Mouse (Mus musculus): ENCODE measurements around the gene Hoxb2.

The Hoxb2 gene

DNA sequence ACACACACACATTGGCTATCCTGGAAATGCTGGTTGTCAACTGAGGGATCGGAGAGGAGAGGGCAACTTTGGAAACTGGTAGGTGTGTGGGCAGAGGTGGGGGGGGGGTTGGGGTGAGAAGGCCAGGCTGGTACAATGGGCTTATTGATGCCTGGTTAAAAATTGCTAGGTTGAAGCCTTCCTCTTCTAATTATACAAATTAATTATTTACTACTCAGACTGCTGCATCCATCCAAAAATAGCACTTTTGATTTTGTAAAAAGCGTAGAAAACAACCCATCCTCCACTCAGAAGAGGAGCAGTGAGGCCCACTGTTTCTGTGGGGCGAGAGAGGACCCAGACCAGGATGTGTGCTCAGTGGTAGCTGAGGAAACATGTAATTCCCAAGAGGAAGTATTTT lies 15.3 kb upstream of the Hoxb2 start:
- DNase-seq (ENCODE audit: low spot score in 2 of 2), result no peak

GRCm38 (mm10) chr11:96336597-96336996 lies 13.7 kb upstream of the Hoxb2 start:
- no peak for DNase-seq (ENCODE audit: low spot score in 2 of 2)

DNA sequence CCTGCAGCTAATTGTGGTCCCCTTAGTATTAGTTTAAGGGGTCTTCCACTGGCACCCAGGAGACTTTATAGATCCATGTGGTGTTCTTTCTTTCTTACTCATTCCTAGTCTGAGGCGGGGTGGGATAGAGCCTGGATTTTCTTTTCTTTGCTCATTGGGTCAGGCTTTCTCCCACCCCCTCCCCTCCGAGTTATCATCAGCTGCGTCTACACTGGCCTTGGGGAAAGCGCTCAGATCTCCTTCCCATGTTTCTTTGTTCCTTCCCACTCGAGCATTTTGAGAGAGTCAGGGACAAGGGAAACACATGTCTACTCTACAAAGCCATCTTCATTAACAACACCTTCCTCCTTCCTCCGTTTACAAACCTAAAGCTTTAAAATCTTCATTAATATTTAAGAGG lies 13.3 kb upstream of the Hoxb2 start:
- DNase-seq (ENCODE audit: low spot score in 2 of 2), result no peak

DNA sequence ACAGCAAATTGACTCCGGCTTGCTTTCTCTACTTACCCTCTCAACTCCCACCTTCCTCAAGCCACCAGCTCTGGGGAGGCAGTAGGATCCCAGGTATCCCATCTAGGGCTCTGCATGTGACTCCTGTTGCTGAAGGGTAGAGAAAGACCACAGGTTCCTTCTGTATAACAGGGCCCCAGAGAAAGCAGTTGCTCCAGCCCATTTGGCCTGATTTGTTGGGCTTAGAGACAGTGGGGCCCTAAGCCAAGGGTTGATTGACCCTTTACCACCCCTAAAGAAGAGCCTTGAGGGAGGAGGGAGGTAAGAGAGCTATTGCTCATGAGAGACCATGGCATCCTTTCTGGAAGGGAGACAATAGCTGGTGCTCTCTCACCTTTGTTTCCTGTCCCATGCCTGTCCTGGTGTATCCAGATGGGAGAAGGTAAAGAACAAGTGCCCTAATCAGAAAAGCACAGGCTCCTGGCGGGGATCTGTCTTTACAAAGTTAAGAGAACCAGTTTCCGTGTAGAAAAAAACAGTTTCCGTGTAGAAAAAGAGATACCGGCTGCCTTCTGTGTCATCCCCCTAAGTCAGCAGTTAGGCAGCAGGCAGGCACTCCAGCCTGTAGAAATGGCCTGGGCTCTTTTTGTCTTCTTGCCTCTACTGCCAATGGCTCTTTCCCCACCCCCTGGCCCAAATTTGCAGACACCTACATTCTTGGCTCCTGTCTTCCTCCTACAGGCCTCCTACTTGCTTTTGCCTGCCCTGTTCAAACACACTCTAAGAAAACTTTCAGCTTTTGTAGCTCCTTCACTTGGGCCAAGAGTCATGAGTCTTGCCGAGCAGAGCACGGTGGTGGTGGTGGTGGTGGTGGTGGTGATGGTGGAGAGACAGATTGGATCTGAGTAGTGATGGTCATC lies 11.1 kb upstream of the Hoxb2 start:
- DNase-seq (ENCODE audit: low spot score in 2 of 2), result no peak

DNA sequence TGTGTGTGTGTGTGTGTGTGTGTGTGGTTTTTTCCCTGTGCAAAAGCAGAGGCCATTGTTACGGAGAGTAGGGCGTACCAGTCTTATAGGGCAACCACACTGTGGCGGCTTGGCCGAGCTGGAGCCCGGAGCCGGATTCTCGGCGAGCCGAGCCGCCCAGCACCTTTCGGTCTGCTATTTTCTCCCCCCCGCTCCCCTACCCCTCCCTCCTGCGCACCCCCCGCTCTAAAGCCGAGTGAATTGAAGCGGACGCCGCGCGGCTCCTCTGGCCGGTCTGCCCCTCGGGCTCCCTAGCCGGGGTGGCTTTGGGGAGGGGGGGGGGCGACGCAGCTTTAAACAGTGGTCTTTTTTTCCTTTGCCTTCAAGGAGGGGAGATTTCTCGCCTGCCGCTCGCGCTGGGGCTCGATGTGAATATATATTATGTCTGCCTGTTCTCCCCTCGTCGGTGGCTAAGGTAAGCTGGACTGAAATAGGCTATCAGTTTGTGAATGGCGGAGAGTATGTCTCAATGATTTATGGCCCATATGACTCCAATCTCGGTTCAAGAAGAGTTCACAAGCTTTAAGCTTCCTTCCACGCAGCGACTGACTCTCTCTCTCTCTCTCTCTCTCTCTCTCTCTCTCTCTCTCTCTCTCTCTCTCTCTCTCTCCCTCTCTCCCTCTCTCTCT lies 9.5 kb upstream of the Hoxb2 start:
- DNase-seq (ENCODE audit: low spot score in 2 of 2), result no peak

- no peak for DNase-seq (ENCODE audit: low spot score in 2 of 2)
These were observed 8.4 kb upstream of the Hoxb2 start for GRCm38 (mm10) chr11:96341701-96342575.

GRCm38 (mm10) chr11:96342576-96342930 lies 7.8 kb upstream of the Hoxb2 start:
- no peak for DNase-seq (ENCODE audit: low spot score in 2 of 2)

GRCm38 (mm10) chr11:96343206-96343745 lies 7.0 kb upstream of the Hoxb2 start:
- DNase-seq (ENCODE audit: low spot score in 2 of 2), result no peak

DNA sequence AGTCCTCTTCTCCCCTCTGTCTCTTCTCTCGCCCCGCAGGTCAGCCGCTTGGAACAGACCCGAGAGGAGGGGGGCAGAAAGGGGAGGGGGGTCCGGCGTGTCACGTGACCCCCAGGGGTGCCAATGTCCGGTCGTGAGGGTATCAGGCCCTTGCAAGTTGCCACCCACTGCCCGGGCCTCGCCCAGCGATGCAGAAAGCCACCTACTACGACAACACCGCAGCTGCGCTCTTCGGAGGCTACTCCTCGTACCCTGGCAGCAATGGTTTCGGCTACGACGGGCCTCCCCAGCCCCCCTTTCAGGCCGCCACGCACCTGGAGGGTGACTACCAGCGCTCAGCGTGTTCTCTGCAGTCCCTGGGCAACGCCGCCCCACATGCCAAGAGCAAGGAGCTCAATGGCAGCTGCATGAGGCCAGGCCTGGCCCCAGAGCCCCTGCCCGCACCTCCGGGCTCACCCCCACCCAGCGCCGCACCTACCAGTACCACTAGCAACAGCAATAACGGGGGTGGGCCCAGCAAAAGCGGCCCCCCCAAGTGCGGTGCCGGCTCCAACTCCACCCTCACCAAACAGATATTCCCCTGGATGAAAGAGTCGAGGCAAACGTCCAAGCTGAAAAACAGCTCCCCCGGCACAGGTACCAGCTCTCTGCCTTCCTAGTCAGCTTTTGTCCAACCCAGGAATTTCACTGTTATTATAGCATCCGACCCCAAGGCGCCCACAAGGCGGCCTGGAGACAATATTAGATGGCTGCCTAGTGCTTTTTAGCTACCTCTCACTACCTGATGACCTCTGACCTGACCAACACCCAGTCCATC lies 6.1 kb upstream of the Hoxb2 start:
- DNase-seq (ENCODE audit: low spot score in 2 of 2), result no peak

DNA sequence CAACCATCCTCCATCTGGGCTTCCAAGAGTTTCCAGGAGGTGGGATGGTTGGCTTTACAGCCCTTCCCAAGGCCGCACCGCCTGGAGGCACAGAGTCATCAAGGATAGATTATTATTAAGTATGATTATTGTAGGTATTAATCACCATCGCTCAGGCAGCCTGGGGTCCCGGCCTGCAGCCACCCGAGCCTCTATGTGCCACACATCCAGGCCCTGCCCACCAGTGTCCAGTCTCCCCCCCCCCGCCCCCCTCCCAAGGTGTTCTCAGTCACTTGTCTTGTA lies 5.5 kb upstream of the Hoxb2 start:
- no peak for DNase-seq (ENCODE audit: low spot score in 2 of 2)

DNA sequence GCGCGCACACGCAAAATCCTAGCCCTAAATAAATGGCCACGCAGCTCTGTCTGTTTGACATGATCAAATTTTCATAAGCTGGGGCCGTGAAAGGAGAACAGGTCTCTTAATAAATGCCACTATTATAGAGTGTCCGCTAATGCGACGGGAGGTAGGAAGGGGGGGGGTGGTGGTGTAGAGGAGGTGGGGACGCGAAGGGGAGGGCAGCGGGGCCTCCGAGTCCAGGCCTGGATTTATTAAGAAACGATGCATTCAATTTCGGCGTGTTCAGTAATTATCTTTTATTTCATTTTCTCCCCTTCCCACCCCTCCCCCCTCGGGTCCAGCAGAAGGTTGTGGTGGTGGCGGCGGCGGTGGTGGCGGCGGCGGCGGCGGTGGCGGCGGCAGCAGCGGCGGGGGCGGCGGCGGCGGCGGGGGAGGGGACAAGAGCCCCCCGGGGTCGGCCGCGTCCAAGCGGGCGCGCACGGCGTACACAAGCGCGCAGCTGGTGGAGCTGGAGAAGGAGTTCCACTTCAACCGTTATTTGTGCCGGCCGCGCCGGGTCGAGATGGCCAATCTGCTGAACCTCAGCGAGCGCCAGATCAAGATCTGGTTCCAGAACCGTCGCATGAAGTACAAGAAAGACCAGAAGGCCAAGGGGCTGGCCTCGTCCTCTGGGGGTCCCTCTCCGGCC lies 5.0 kb upstream of the Hoxb2 start:
- DNase-seq (ENCODE audit: low spot score in 2 of 2), result no peak

DNA sequence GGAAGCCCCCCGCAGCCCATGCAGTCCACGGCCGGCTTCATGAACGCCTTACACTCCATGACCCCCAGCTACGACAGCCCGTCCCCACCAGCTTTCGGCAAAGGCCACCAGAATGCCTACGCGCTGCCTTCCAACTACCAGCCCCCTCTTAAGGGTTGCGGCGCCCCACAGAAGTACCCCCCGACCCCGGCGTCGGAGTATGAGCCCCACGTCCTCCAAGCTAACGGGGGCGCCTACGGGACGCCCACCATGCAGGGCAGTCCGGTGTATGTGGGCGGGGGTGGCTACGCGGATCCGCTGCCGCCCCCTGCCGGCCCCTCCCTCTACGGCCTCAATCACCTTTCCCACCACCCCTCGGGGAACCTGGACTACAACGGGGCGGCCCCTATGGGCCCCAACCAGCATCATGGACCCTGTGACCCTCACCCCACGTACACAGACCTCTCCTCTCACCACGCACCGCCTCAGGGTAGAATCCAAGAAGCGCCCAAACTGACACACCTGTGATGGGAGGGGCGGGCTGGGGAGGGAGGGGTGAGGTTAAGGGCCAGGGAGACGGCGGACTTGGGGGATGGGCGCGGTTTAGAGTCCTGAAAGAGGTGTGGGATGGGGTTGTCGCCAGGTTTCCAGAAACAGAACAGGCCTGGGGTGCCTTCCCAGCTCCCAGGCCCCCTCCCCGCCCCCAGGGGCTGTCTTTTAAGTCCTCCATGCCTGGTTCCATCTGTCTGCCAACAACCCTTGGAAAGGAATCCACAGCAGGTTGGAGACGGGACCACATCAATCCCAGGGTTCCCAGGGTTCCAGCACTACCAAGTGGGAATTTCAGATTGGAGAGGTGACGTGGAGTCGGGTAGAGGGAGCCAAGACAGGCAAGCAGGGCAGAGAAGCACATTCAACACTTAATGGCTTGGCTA lies 4.2 kb upstream of the Hoxb2 start:
- DNase-seq (ENCODE audit: low spot score in 2 of 2), result no peak

DNA sequence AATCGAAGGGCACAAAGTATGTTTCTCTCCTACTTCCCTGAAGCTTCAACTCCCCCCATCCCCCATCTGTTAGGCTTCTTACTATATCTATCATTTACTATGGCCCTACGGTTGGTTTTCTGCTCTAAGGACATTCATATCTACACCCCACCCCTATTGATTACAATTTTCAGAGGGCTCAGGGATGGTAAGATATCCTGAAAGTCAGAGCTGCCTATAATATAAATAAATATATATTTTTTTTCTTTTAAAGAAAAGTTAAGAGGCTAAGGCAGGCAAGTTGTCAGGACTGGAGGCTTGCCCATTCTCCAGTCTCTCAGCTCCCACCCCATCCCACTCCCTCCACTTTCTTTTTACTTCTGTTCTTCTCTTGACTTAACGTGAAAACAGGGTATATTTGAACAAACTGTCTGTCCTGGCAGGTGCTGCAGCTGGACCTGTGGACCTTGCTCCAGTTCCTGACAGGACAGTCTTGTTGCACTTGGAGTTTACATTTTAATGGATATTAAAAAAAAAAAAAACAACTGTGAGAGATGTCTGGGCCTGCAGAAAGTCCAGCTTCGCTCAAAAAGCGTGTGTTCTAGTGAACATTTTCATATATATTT lies 3.3 kb upstream of the Hoxb2 start:
- no peak for DNase-seq (ENCODE audit: low spot score in 2 of 2)

DNA sequence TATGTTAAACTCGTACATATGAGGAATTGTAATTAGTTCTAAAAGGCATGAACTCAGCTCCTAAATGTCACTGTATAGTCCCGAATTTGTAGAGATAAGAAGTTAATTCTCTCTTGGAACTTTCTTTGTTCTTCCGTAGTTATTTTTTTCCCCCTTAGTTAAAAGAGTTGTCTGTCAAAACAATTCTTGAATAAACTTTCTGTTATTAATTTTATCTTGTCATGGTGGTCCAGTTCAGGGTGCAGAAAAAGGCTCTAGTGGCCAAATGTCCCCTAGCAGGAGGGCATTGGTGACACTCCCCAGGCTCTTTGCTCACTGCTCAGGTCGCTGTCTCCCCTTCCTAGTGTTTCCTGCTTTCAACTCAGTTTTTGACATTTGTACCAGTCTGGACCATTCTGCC lies 2.6 kb upstream of the Hoxb2 start:
- no peak for DNase-seq (ENCODE audit: low spot score in 2 of 2)

DNA sequence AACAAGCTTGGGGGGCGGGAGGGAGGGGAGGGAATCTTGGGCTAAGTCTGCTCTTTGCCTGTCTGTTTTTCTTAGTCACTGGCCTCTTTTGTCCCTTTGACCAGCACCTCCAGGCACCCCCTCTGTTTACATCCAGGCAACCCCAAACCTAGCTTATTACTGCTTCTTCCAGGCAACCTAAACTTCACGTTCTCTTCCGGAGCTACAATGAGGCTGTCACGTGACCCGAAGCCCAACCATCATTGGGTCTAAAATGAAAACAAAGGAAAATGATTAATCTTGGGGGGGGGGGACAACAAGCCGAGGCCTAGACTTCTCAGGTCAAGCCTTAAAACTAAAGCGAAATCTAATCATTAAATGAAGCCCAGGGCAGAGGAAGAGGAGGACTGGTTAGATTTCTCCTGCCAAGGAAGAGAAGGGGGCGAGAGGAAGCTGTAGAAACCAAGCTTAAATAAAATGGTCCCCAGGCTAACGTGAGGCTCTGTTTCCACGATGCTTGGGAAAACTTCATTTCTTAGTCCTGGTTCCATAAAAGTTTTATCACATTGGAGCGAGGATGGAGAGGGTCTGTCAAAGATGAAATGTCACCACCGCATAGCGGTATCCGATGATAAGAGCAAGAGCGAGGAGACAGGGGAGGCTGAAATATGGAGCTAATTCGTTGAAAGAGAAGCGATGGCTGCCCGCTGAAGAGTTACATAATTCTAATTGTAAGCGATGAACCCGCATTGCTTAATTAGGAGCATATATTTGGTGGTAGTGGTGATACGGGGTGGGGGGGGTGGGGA lies 2.0 kb upstream of the Hoxb2 start:
- no peak for DNase-seq (ENCODE audit: low spot score in 2 of 2)

DNA sequence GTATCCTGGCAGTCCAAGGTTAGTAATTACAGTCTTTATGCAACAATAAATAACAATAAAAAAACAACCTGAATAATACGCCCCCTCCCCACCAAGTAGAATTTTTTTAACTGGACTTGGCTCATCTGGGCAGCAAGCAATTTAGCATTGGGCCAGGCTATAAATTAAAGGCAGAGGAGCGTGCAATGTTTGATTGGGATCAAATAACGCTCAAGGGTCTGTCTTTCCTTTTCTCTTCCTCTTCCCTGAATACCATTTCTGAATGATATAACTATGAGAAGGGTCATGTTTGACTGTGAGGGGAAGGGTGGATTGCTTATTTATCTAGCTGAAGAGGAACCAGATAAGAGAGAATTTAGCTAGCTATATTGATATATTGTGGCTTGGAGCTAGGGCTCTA lies 1.3 kb upstream of the Hoxb2 start:
- no peak for DNase-seq (ENCODE audit: low spot score in 2 of 2)

DNA sequence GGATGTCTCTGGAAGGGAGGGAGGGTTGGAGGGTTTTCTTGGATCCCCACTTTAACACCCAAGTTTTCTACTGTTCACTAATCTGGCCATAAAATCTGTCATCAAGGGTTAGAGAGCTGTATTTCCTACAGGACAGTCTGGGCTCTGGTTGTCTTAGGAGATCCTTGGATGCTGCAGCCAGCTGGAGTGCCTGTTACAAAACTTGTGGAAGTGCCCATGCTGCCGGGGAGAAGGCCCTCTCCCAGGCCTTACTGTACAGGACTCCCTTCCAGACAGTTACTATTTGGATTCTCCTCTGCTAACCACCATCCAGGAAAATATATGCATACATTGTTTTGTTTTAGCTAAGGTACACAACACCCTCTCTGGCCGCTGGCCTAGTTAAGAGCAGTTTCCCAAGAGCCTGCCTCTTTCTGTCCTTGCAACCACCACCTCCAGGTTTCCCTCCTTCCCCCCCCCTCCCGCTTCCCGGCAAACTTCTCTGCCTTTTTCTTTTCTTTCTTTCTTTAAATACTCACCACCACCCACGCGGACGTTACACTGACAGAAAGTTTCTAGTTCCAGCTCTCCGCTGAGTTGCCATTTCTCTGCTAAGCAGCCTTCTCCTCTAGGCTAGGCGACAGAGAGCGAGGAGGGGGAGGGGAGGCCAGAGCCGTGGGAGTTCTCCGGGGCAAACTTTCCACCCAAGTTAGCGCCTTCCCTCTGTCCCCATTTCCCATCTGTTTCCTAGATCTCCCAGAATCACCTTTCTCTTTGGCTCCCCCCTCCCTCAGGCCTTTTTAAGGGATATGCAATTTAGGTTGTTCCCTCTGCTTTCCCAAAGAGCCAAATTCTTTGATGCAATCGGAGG lies 609 bp upstream of the Hoxb2 start:
- peak in 1 of 2 experiments; percentile 22 for DNase-seq (ENCODE audit: low spot score in 2 of 2)

GRCm38 (mm10) chr11:96350791-96351190 lies 466 bp downstream of the Hoxb2 start:
- no peak for DNase-seq (ENCODE audit: low spot score in 2 of 2)

Measured in urinary bladder, postnatal 36 days (tissue).